Comparison of ENCODE assay signal across 10 mouse cellular contexts in genomic region chr2:152950358-152951064, GRCm38 (mm10). TPM values are rescaled to one million over a fixed set of nuclear protein-coding genes. Genes with fewer than 3 reads are reported as not detected.
DNase-seq lines count a peak whose midpoint lies in the region; ATAC-seq and TF ChIP-seq lines count a peak whose summit lies in the region.
"Had no signal": no experiment of that assay in that cellular context is flagged by ENCODE, and none has a peak within 500 bp of the region (broad histone marks: within the 10 kb centered on the region; RNA-seq: fewer than 3 reads in every experiment).

No protein-coding gene starts in this region.

- no peaks in the 10 kb centered on the region for H3K36me3 ChIP-seq in limb, embryonic 10.5 days
- H3K36me3 ChIP-seq in stomach, postnatal 0 days (ENCODE audit: control insufficient read depth, insufficient read depth, low read length) = no peaks in the 10 kb centered on the region

- H3K27ac ChIP-seq in left cerebral cortex, adult 2 months = no peak overlapping the region
- 0 out of 2 replicates have a peak overlapping the region, but pooled peaks have one; percentile 81 for H3K27ac ChIP-seq in limb, embryonic 10.5 days
- H3K27ac ChIP-seq in stomach, postnatal 0 days (replicated peaks) = no peak overlapping the region

- TF ChIP-seq EP300 in stomach, postnatal 0 days (optimal IDR thresholded peaks at IDR 0.05) = no peak

- H3K4me2 ChIP-seq in stomach, postnatal 0 days (replicated peaks; ENCODE audit: low read depth) = peak overlapping the region; percentile 97

- H3K9me3 ChIP-seq in limb, embryonic 10.5 days (replicated peaks) = no peaks in the 10 kb centered on the region
- no peaks in the 10 kb centered on the region for H3K9me3 ChIP-seq in stomach, postnatal 0 days (ENCODE audit: control insufficient read depth, low read length)

- peaks cover 32% of the 10 kb centered on the region for H3K4me1 ChIP-seq in limb, embryonic 10.5 days
- H3K4me1 ChIP-seq in stomach, postnatal 0 days (replicated peaks; ENCODE audit: control insufficient read depth, insufficient read depth) = 0 out of 2 replicates have a peak, but pooled peaks cover 2% of the 10 kb centered on the region

- DNase-seq in adrenal gland, postnatal 14 days = peak; percentile 32
- no peak for DNase-seq in adrenal gland, postnatal 25 days
- DNase-seq in left cerebral cortex, adult 2 months (ENCODE audit: extremely low spot score in 1 of 2, low spot score in 2 of 2) = no peak
- no peak for DNase-seq in left cerebral cortex, postnatal 36 days (ENCODE audit: low spot score in 2 of 2)
- no peak for DNase-seq in limb, embryonic 10.5 days (ENCODE audit: low spot score)
- no peak for DNase-seq in stomach, postnatal 0 days (ENCODE audit: low spot score)
- no peak for DNase-seq in layer of hippocampus, postnatal 25 days (ENCODE audit: extremely low spot score in 1 of 2, low spot score in 1 of 2)

- peaks cover 87% of the 10 kb centered on the region for H3K27me3 ChIP-seq in limb, embryonic 10.5 days (ENCODE audit: low read depth, poor library complexity, severe bottlenecking)
- peaks cover 9% of the 10 kb centered on the region; the same call in 1 of the 2 replicates for H3K27me3 ChIP-seq in stomach, postnatal 0 days (ENCODE audit: control insufficient read depth, insufficient read depth, low read length)

- intact Hi-C loops in left cerebral cortex, adult 2 months (cut with DNase I) = no loop called here
- intact Hi-C loops in left cerebral cortex, postnatal 36 days (cut with DNase I) = loop anchor here (5.0 kb wide), 1 partner anchor 67 kb away; the partner anchor contains the start of gene Pdrg1

- no peak overlapping the region for H3K9ac ChIP-seq in stomach, postnatal 0 days (ENCODE audit: low read length)

- no peak for TF ChIP-seq CTCF in left cerebral cortex, adult 2 months (IDR thresholded peaks at IDR 0.05)
- TF ChIP-seq CTCF in stomach, postnatal 0 days (IDR thresholded peaks at IDR 0.05; ENCODE audit: low read depth) = no peak

- WGBS in limb, embryonic 10.5 days = 42% methylated on average over 11 of the region's 11 CpGs
- WGBS in stomach, postnatal 0 days = 35% methylated on average over 11 of the region's 11 CpGs

- peak overlapping the region; percentile 92 for H3K4me3 ChIP-seq in left cerebral cortex, adult 2 months
- peak overlapping the region; percentile 65 for H3K4me3 ChIP-seq in limb, embryonic 10.5 days
- no peak overlapping the region for H3K4me3 ChIP-seq in stomach, postnatal 0 days (ENCODE audit: low read depth, low read length)
- H3K4me3 ChIP-seq: myocyte had no signal

- ATAC-seq in stomach, postnatal 0 days (ENCODE audit: low FRiP score, low TSS enrichment) = no peak
- ATAC-seq in megakaryocyte progenitor cell, adult 5-6 weeks (replicated peaks; ENCODE audit: poor library complexity) = no peak

RNA-seq across cellular contexts. Expression of gene Dusp15, which starts 1.0 kb away (rescaled TPM):
- 2.8 and 4.4 TPM in 2 replicates for total RNA-seq in adrenal gland, postnatal 14 days (2021)
- total RNA-seq in adrenal gland, postnatal 25 days (2021) = 1.0 and 4.9 TPM in 2 replicates
- 10 to 100 TPM; 16.9 to 20.3 TPM for total RNA-seq in left cerebral cortex, adult 2 months (2021)
- total RNA-seq in left cerebral cortex, postnatal 36 days (2021) = 10 to 100 TPM; 14.7 to 23.6 TPM
- polyA plus RNA-seq in limb, embryonic 10.5 days (2016; fragmentation: Nextera tagmentation; extraction: Ambion mirVana) = 0.58 and 0.68 TPM in 2 replicates
- 0.27 and 0.36 TPM in 2 replicates for polyA plus RNA-seq in stomach, postnatal 0 days (2015; fragmentation: Nextera tagmentation; extraction: Ambion mirVana)
- 10 to 100 TPM; 14.5 to 17.1 TPM for total RNA-seq in layer of hippocampus, postnatal 25 days (2021)
- not detected in 2 replicates for total RNA-seq in megakaryocyte progenitor cell, adult 5-6 weeks (2015)
- total RNA-seq in megakaryocyte progenitor cell, adult 5-6 weeks (2017) = not detected in 2 replicates

RNA-seq across cellular contexts. Expression of gene Ttll9, which starts 11.8 kb away (rescaled TPM):
- 0.48 and 1.1 TPM in 2 replicates for total RNA-seq in adrenal gland, postnatal 14 days (2021)
- not detected in 2 replicates for total RNA-seq in adrenal gland, postnatal 25 days (2021)
- total RNA-seq in left cerebral cortex, adult 2 months (2021) = 1 to 10 TPM; 2.3 to 2.9 TPM
- 1 to 10 TPM; 1.3 to 3.6 TPM for total RNA-seq in left cerebral cortex, postnatal 36 days (2021)
- polyA plus RNA-seq in limb, embryonic 10.5 days (2016; fragmentation: Nextera tagmentation; extraction: Ambion mirVana) = 0.53 and 1.7 TPM in 2 replicates
- polyA plus RNA-seq in stomach, postnatal 0 days (2015; fragmentation: Nextera tagmentation; extraction: Ambion mirVana) = not detected in 2 replicates
- 1 to 10 TPM in 1 of 2 experiments, under 1 TPM in 1; 0.94 to 1.3 TPM for total RNA-seq in layer of hippocampus, postnatal 25 days (2021)
- 1.8 and 2.1 TPM in 2 replicates for total RNA-seq in megakaryocyte progenitor cell, adult 5-6 weeks (2015)
- total RNA-seq in megakaryocyte progenitor cell, adult 5-6 weeks (2017) = 1.6 TPM in 2 replicates
- polyA plus RNA-seq: myocyte had no signal

RNA-seq across cellular contexts. Expression of gene Foxs1, which starts 17.5 kb away (rescaled TPM):
- 3.6 and 6.1 TPM in 2 replicates for total RNA-seq in adrenal gland, postnatal 14 days (2021)
- total RNA-seq in adrenal gland, postnatal 25 days (2021) = 2.1 and 2.9 TPM in 2 replicates
- under 1 TPM; 0.34 to 0.44 TPM for total RNA-seq in left cerebral cortex, adult 2 months (2021)
- total RNA-seq in left cerebral cortex, postnatal 36 days (2021) = under 1 TPM; 0.49 to 0.50 TPM
- polyA plus RNA-seq in limb, embryonic 10.5 days (2016; fragmentation: Nextera tagmentation; extraction: Ambion mirVana) = 0.26 and 0.64 TPM in 2 replicates
- 2.3 and 2.6 TPM in 2 replicates for polyA plus RNA-seq in stomach, postnatal 0 days (2015; fragmentation: Nextera tagmentation; extraction: Ambion mirVana)
- 1 to 10 TPM in 1 of 2 experiments, under 1 TPM in 1; 0.56 to 1.0 TPM for total RNA-seq in layer of hippocampus, postnatal 25 days (2021)
- not detected in 2 replicates for total RNA-seq in megakaryocyte progenitor cell, adult 5-6 weeks (2015)
- total RNA-seq in megakaryocyte progenitor cell, adult 5-6 weeks (2017) = not detected in 2 replicates

RNA-seq across cellular contexts. Expression of gene Mylk2, which starts 39.4 kb away (rescaled TPM):
- not detected in 2 replicates for total RNA-seq in adrenal gland, postnatal 14 days (2021)
- not detected in 2 replicates for total RNA-seq in adrenal gland, postnatal 25 days (2021)
- total RNA-seq in left cerebral cortex, adult 2 months (2021) = not detected
- total RNA-seq in left cerebral cortex, postnatal 36 days (2021) = not detected
- not detected in 2 replicates for polyA plus RNA-seq in limb, embryonic 10.5 days (2016; fragmentation: Nextera tagmentation; extraction: Ambion mirVana)
- 0.02 TPM in 1 of 2 replicates, not detected in the other for polyA plus RNA-seq in stomach, postnatal 0 days (2015; fragmentation: Nextera tagmentation; extraction: Ambion mirVana)
- total RNA-seq in layer of hippocampus, postnatal 25 days (2021) = not detected
- total RNA-seq in megakaryocyte progenitor cell, adult 5-6 weeks (2015) = not detected in 2 replicates
- not detected in 2 replicates for total RNA-seq in megakaryocyte progenitor cell, adult 5-6 weeks (2017)
- total RNA-seq: layer of hippocampus, adult 8-10 months had no signal
